Mouse (Mus musculus): ENCODE measurements around the gene Mrap. TPM values are rescaled to one million over a fixed set of nuclear protein-coding genes. Genes with fewer than 3 reads are reported as not detected.

The Mrap gene
- polyA plus RNA-seq, 1 experiment from 2014 or later = 0.22 TPM

- peaks cover 71% of the 10 kb centered on the region for H3K36me3 ChIP-seq
- no peak overlapping the region for H3K4me3 ChIP-seq
- no peaks in the 10 kb centered on the region for H3K27me3 ChIP-seq
- H3K9ac ChIP-seq = no peak overlapping the region
- no peak overlapping the region for H3K4me2 ChIP-seq (replicated peaks)
- H3K27ac ChIP-seq = no peak overlapping the region
- no peaks in the 10 kb centered on the region for H3K4me1 ChIP-seq
- H3K9me3 ChIP-seq (replicated peaks) = no peaks in the 10 kb centered on the region
- ATAC-seq (ENCODE audit: low FRiP score) = no peak
- WGBS = 88% methylated on average over 8 of the region's 8 CpGs
These were observed 60.4 kb downstream of the Mrap start for GRCm38 (mm10) chr16:90798446-90798845.

- H3K9me3 ChIP-seq (replicated peaks) = no peaks in the 10 kb centered on the region
- no peaks in the 10 kb centered on the region for H3K27me3 ChIP-seq
- H3K4me3 ChIP-seq = no peak overlapping the region
- no peak overlapping the region for H3K4me2 ChIP-seq (replicated peaks)
- H3K27ac ChIP-seq = no peak overlapping the region
- no peaks in the 10 kb centered on the region for H3K4me1 ChIP-seq
- WGBS = 93% methylated on average over 5 of the region's 5 CpGs
- ATAC-seq (ENCODE audit: low FRiP score) = no peak
- H3K36me3 ChIP-seq = peaks cover 70% of the 10 kb centered on the region
- no peak overlapping the region for H3K9ac ChIP-seq
These were observed 60.8 kb downstream of the Mrap start for GRCm38 (mm10) chr16:90798848-90799247.

Other genes with a start within 250 kb of the Mrap start
- 48.5 and 49.5 TPM in 2 replicates for gene Mis18a, start 10.8 kb upstream of the Mrap start, polyA plus RNA-seq (2016; fragmentation: Nextera tagmentation; extraction: Ambion mirVana)
- gene Urb1, start 72.2 kb downstream of the Mrap start, polyA plus RNA-seq (2016; fragmentation: Nextera tagmentation; extraction: Ambion mirVana) = 12.6 and 13.8 TPM in 2 replicates
- gene Eva1c, start 88.5 kb downstream of the Mrap start, polyA plus RNA-seq (2016; fragmentation: Nextera tagmentation; extraction: Ambion mirVana) = 2.7 and 3.6 TPM in 2 replicates
- 46.8 and 49.8 TPM in 2 replicates for gene Cfap298, start 196.9 kb downstream of the Mrap start, polyA plus RNA-seq (2016; fragmentation: Nextera tagmentation; extraction: Ambion mirVana)

Data from hindbrain, embryonic 12.5 days (tissue).